Mouse (Mus musculus): ENCODE results near the gene Hmga1b. TPM values are rescaled to one million over a fixed set of nuclear protein-coding genes. Genes with fewer than 3 reads are reported as not detected.
A peak's percentile ranks its signal among the peaks of the same experiment; 100 is the strongest.
"Not testable (repeated sequence)": the region's sequence is repeated elsewhere in the genome, so short reads cannot be mapped to it uniquely, and the experiment has no call there.

The Hmga1b gene
- polyA plus RNA-seq, 1 experiment from 2014 or later = 2.8 TPM

DNA sequence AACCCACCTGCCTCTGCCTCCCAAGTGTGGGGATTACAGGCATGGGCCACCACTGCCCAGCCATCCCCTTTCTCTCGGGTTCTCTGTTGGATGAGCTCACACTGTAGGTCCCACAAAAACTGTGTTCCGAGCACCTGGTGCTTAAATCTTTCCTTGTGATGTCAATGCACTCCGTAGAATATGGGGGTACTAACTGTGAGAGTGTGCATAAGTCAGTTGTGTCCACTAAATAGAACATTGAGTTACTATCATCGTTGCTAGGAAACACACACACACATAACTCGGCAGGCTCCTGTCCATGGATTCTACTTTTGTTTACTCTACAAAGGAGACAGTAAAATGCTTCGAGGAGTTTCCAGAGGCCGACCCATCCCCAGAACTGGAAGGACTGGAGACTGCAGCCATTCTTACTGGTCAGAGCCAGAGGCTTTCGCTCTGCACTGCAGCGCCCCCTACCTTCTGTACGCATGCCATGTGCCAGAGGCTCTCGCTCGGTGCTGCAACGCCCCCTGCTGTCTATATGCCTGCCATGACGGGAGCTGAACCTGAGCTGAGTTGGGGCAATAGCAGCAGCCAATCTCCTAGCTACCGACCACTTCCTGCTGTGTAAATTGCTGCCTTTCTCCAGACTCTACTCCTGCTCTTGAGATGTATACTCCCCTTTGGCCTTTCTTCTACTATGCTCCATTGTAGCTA, 13.3 kb downstream of the Hmga1b start:
- WGBS = 29% methylated on average over 15 of the region's 15 CpGs
- Histone ChIP-seq H3K4me2 (ENCODE audit: low read length) (no peak overlapping the region), H3K4me3 (ENCODE audit: low read depth, low read length) (no peak overlapping the region), H3K4me1 (ENCODE audit: control insufficient read depth, insufficient read depth, low read length) (no peaks in the 10 kb centered on the region; the same call in 1 of the 2 replicates), H3K9me3 (replicated peaks; ENCODE audit: control insufficient read depth, low read length, poor library complexity, severe bottlenecking) (no peaks in the 10 kb centered on the region), H3K9ac (ENCODE audit: low read depth, low read length) (no peak overlapping the region), H3K27me3 (ENCODE audit: control insufficient read depth, insufficient read depth, low read depth, low read length) (no peaks in the 10 kb centered on the region), H3K36me3 (ENCODE audit: control insufficient read depth, insufficient read depth, low read length) (peaks cover 6% of the 10 kb centered on the region; the same call in 1 of the 2 replicates), H3K27ac (ENCODE audit: low read length) (no peak overlapping the region)
- ATAC-seq = peak; percentile 83

DNA sequence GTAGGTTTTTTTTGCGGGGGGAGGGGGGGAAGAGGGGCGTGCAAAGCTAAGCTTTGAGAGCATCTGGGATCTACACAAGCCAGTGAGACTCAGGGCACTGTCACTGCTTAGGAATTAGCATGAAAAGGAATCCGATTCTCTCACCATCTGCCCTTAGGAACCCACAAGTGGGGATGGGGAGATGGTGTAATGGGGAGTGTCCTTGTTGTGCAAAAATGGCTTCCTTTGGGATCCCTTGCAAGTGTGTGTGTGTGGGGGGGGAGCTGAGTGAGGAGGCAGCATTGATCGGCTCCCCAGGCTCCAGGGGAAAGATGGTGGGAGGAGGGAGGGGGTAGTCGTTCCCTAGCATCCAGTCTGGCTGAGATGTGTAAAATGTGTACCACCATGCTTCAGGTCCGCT, 14.5 kb downstream of the Hmga1b start:
- H3K9ac ChIP-seq (ENCODE audit: low read depth, low read length) = no peak overlapping the region
- 27% methylated on average over 6 of the region's 6 CpGs for WGBS
- H3K27me3 ChIP-seq (ENCODE audit: control insufficient read depth, insufficient read depth, low read depth, low read length) = no peaks in the 10 kb centered on the region
- no peak overlapping the region for H3K4me3 ChIP-seq (ENCODE audit: low read depth, low read length)
- no peaks in the 10 kb centered on the region for H3K9me3 ChIP-seq (replicated peaks; ENCODE audit: control insufficient read depth, low read length, poor library complexity, severe bottlenecking)
- H3K27ac ChIP-seq (ENCODE audit: low read length) = no peak overlapping the region
- ATAC-seq = no peak
- no peak overlapping the region for H3K4me2 ChIP-seq (ENCODE audit: low read length)
- peaks cover 13% of the 10 kb centered on the region; the same call in 1 of the 2 replicates for H3K36me3 ChIP-seq (ENCODE audit: control insufficient read depth, insufficient read depth, low read length)
- H3K4me1 ChIP-seq (ENCODE audit: control insufficient read depth, insufficient read depth, low read length) = no peaks in the 10 kb centered on the region; the same call in 1 of the 2 replicates

DNA sequence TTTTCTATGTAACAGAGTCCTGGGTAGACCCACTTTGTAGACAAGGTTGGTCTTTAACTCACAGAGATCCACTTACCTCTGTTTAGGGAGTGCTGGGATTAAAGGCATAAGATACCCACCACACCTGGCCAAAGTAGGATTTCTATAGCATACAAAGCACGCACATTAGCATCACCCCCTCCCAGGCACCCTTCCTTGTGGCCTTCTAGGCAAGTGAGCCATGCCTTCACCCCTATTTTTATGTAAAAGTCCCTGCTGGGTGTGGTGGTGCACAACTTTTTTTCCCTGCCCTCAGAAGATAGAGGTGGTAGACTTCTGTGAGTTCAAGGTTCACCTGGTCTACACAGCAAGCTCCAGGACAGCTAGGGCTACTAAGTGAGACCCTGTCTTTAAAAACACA, 17.3 kb downstream of the Hmga1b start:
- WGBS = 74% methylated on average over 1 of the region's 1 CpGs
- no peaks in the 10 kb centered on the region for H3K9me3 ChIP-seq (replicated peaks; ENCODE audit: control insufficient read depth, low read length, poor library complexity, severe bottlenecking)

GRCm38 (mm10) chr11:120781361-120781760, 18.8 kb downstream of the Hmga1b start:
- not testable (repeated sequence) for H3K27ac ChIP-seq (ENCODE audit: low read length); H3K4me2 ChIP-seq (ENCODE audit: low read length); H3K9ac ChIP-seq (ENCODE audit: low read depth, low read length); H3K27me3 ChIP-seq (ENCODE audit: control insufficient read depth, insufficient read depth, low read depth, low read length); H3K4me3 ChIP-seq (ENCODE audit: low read depth, low read length); H3K9me3 ChIP-seq (replicated peaks; ENCODE audit: control insufficient read depth, low read length, poor library complexity, severe bottlenecking); ATAC-seq
- peaks cover 19% of the 10 kb centered on the region for H3K4me1 ChIP-seq (ENCODE audit: control insufficient read depth, insufficient read depth, low read length)
- peaks cover 13% of the 10 kb centered on the region; the same call in 1 of the 2 replicates for H3K36me3 ChIP-seq (ENCODE audit: control insufficient read depth, insufficient read depth, low read length)
- WGBS = 95% methylated on average over 6 of the region's 6 CpGs

More for the DNA sequence above, 17.3 kb downstream of the Hmga1b start:
- Histone ChIP-seq H3K27ac (ENCODE audit: low read length) (no peak overlapping the region), H3K4me2 (ENCODE audit: low read length) (no peak overlapping the region), H3K4me3 (ENCODE audit: low read depth, low read length) (no peak overlapping the region), H3K36me3 (ENCODE audit: control insufficient read depth, insufficient read depth, low read length) (peaks cover 13% of the 10 kb centered on the region; the same call in 1 of the 2 replicates), H3K9ac (ENCODE audit: low read depth, low read length) (no peak overlapping the region), H3K4me1 (ENCODE audit: control insufficient read depth, insufficient read depth, low read length) (peaks cover 10% of the 10 kb centered on the region), H3K27me3 (ENCODE audit: control insufficient read depth, insufficient read depth, low read depth, low read length) (no peaks in the 10 kb centered on the region)
- ATAC-seq = no peak

DNA sequence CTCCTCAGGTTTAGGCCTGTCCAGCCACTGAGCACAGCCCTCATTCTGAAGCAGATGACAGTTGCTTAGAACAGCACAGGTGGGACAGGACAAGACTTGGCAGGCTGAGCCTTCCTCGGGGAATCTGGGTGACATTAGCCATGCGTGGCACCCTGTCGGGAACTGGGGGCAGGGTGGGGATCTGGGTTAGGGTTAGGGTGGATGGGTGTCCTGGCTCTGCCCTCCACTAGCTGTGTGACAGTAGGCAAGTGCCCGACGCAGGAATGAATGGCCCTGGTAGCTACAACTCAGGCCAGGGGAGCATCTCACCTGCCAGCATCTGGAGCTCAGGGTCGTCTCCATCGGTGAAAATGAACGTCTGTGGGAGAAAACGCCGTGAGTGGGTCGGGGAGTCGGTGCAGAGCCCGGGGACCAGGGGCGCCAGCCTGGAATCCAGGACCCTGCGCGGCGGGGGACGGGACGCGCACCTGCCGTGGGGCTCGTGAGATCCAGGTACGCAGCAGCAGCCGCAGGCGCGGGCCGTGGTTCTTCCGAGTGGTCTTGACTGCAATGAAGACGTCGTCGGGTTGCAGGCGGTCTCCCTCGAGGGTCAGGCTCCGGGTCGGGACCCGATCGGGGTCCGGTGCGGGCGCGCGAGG, 21.0 kb downstream of the Hmga1b start:
- 2% methylated on average over 42 of the region's 42 CpGs for WGBS
- Histone ChIP-seq H3K4me2 (ENCODE audit: low read length) (peak overlapping the region; percentile 80), H3K4me3 (ENCODE audit: low read depth, low read length) (peak overlapping the region; percentile 66), H3K36me3 (ENCODE audit: control insufficient read depth, insufficient read depth, low read length) (peaks cover 25% of the 10 kb centered on the region; the same call in 1 of the 2 replicates), H3K9me3 (replicated peaks; ENCODE audit: control insufficient read depth, low read length, poor library complexity, severe bottlenecking) (no peaks in the 10 kb centered on the region), H3K27me3 (ENCODE audit: control insufficient read depth, insufficient read depth, low read depth, low read length) (no peaks in the 10 kb centered on the region), H3K27ac (ENCODE audit: low read length) (peak overlapping the region; percentile 70), H3K9ac (ENCODE audit: low read depth, low read length) (peak overlapping the region; percentile 96), H3K4me1 (ENCODE audit: control insufficient read depth, insufficient read depth, low read length) (peaks cover 19% of the 10 kb centered on the region)
- peak; percentile 22 for ATAC-seq

DNA sequence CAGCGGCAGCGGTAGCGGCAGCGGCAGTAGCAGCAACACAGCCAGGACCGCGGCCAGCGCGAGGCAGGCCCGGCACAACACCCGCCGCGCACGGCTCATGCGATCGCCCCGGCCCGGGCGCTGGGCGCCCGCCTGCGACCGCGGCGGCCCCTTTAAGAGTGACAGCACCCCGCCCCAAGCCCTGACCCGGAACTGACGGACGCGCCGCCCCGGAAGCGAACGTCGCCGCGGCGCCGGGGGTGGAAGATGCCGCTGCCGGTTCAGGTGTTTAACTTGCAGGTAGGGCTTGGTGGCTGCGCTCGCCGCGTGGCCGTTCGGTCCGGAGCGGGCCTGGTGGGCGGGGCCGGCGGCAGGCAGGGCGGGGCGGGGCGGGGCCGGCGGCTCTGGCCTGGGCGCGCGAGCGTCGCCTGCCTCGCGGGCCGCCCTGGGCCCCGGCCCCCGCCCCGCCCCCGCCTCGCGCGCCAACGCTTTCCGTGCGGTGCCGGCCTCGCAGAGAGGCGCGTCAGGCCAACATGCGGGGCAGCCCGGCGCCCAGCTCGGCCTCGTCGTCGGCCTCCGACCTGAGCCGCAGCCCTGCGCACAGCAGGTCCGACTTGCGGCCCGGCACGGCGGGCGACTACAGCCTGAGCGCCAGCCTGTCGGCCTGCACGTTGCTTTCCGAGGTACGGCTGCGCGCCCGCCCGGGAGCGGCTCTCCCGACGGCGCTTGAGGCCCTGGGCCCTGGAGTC, 21.6 kb downstream of the Hmga1b start, which contains the start of the genes Rfng and Gps1:
Gene Rfng, minus strand, starts transcription at position 144 of the 728 bp plus-strand sequence.
Gene Gps1, plus strand, starts transcription at position 209 of the 728 bp plus-strand sequence.
- peak; percentile 91 for ATAC-seq
- Histone ChIP-seq H3K9me3 (replicated peaks; ENCODE audit: control insufficient read depth, low read length, poor library complexity, severe bottlenecking) (no peaks in the 10 kb centered on the region), H3K4me1 (ENCODE audit: control insufficient read depth, insufficient read depth, low read length) (peaks cover 19% of the 10 kb centered on the region), H3K27me3 (ENCODE audit: control insufficient read depth, insufficient read depth, low read depth, low read length) (no peaks in the 10 kb centered on the region), H3K4me2 (ENCODE audit: low read length) (peak within 1 kb of the TSS; percentile 92), H3K4me3 (ENCODE audit: low read depth, low read length) (peak within 1 kb of the TSS; percentile 66), H3K27ac (ENCODE audit: low read length) (peak within 1 kb of the TSS; percentile 70), H3K9ac (ENCODE audit: low read depth, low read length) (peak within 1 kb of the TSS; percentile 96), H3K36me3 (ENCODE audit: control insufficient read depth, insufficient read depth, low read length) (peaks cover 28% of the 10 kb centered on the region)
- WGBS = under 1% methylated on average over 90 of the region's 107 CpGs

DNA sequence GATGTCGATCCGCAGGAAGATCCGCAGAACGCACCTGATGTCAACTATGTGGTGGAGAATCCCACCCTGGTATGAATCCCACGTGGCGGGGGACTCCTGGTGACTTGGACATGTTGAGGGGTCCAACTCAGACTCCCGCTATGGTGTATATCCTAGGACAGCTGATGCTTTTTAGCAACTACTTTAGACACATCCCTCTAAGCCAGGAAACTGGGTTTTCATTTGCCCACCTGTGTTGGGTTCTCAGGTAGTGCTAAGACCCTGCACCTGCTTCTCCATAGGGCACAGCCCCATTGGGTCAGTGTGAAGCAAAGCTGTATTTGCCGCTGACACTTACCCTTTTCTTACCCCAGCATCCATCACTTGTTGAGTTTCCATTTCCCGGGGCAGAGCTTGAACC, 22.6 kb downstream of the Hmga1b start:
- WGBS = 35% methylated on average over 9 of the region's 9 CpGs
- no peak overlapping the region; the same call in 1 of the 2 replicates for H3K27ac ChIP-seq (ENCODE audit: low read length)
- peaks cover 33% of the 10 kb centered on the region for H3K36me3 ChIP-seq (ENCODE audit: control insufficient read depth, insufficient read depth, low read length)

DNA sequence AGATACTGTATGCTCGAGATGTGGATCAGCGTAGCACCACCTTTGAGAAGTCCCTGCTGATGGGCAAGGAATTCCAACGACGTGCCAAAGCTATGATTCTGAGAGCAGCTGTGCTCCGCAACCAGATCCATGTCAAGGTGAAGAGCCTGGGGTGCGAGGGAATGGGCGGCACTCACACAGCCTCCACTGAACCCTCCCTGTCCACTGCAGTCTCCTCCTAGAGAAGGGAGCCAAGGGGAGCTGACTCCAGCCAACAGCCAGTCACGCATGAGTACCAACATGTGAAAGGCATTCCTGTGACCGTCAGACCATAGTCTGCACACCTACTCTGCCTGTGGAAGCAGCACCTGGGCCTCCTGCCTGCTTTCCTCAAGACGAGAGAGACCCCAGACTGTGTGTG, 25.9 kb downstream of the Hmga1b start:
- not testable (repeated sequence) for H3K4me3 ChIP-seq (ENCODE audit: low read depth, low read length); H3K27ac ChIP-seq (ENCODE audit: low read length); H3K9me3 ChIP-seq (replicated peaks; ENCODE audit: control insufficient read depth, low read length, poor library complexity, severe bottlenecking); H3K4me2 ChIP-seq (ENCODE audit: low read length); H3K27me3 ChIP-seq (ENCODE audit: control insufficient read depth, insufficient read depth, low read depth, low read length); ATAC-seq; H3K9ac ChIP-seq (ENCODE audit: low read depth, low read length)
- WGBS = 88% methylated on average over 9 of the region's 10 CpGs
- Histone ChIP-seq H3K4me1 (ENCODE audit: control insufficient read depth, insufficient read depth, low read length) (peaks cover 11% of the 10 kb centered on the region), H3K36me3 (ENCODE audit: control insufficient read depth, insufficient read depth, low read length) (peaks cover 39% of the 10 kb centered on the region)

More for the DNA sequence above, 22.6 kb downstream of the Hmga1b start:
- Histone ChIP-seq H3K4me2 (ENCODE audit: low read length) (peak overlapping the region; percentile 92), H3K9ac (ENCODE audit: low read depth, low read length) (peak overlapping the region; percentile 96), H3K9me3 (replicated peaks; ENCODE audit: control insufficient read depth, low read length, poor library complexity, severe bottlenecking) (no peaks in the 10 kb centered on the region), H3K4me3 (ENCODE audit: low read depth, low read length) (peak overlapping the region; percentile 66), H3K4me1 (ENCODE audit: control insufficient read depth, insufficient read depth, low read length) (peaks cover 19% of the 10 kb centered on the region), H3K27me3 (ENCODE audit: control insufficient read depth, insufficient read depth, low read depth, low read length) (no peaks in the 10 kb centered on the region)
- no peak for ATAC-seq

Measured in midbrain, embryonic 16.5 days (tissue).